Mouse (Mus musculus) heart, embryonic 16.5 days (tissue): ENCODE measurements around the gene Igfbpl1. TPM values are rescaled to one million over a fixed set of nuclear protein-coding genes. Genes with fewer than 3 reads are reported as not detected.

Source experiments
- ATAC-seq: fragments of 200-750 bp; cut with Nextera tagmentation; replicated peaks from 2 replicates; pipeline ENCODE4 v1.8.0; 2017; ENCODE audit warnings: moderate number of reproducible peaks; ENCODE audit not compliant: insufficient read depth, low FRiP score; ENCODE audit errors: extremely low read depth
- H3K27ac ChIP-seq: fragments of 300-500 bp; sonication (generic); 2 replicates; pipeline ENCODE4 v1.5.1; 2014; ENCODE audit warnings: mild to moderate bottlenecking, low read length, control low read depth, moderate library complexity
- H3K27me3 ChIP-seq: fragments of 300-500 bp; sonication (generic); 2 replicates; pipeline ENCODE4 v1.6.1; 2014; ENCODE audit warnings: low read length, mixed read lengths; ENCODE audit not compliant: control insufficient read depth, insufficient read depth
- H3K36me3 ChIP-seq: fragments of 300-500 bp; sonication (generic); 2 replicates; pipeline ENCODE4 v1.6.1; 2014; ENCODE audit not compliant: control insufficient read depth, insufficient read depth
- H3K4me1 ChIP-seq: fragments of 300-500 bp; sonication (generic); 2 replicates; pipeline ENCODE4 v1.6.1; 2014; ENCODE audit warnings: low read length, mixed read lengths; ENCODE audit not compliant: control insufficient read depth, insufficient read depth
- H3K4me2 ChIP-seq: fragments of 300-500 bp; sonication (generic); 2 replicates; pipeline ENCODE4 v1.6.1; 2014; ENCODE audit warnings: low read depth, mild to moderate bottlenecking, control low read depth, low read length
- H3K4me3 ChIP-seq: fragments of 300-500 bp; sonication (generic); 2 replicates; pipeline ENCODE4 v1.5.1; 2014; ENCODE audit warnings: mild to moderate bottlenecking, control low read depth, low read length
- H3K9ac ChIP-seq: fragments of 300-500 bp; sonication (generic); 2 replicates; pipeline ENCODE4 v1.6.1; 2014; ENCODE audit warnings: low read length, control low read depth
- H3K9me3 ChIP-seq: fragments of 300-500 bp; sonication (generic); replicated peaks from 2 replicates; pipeline ENCODE4 v1.6.1; 2016; ENCODE audit warnings: low read length; ENCODE audit not compliant: control insufficient read depth
- whole genome bisulfite sequencing: fragments of 180-500 bp; shearing (Covaris S2); extraction: QIAGEN DNeasy Blood & Tissue Kit; methylation state at CpG from one replicate; pipeline ENCODE4 v1.1.7; 2014; 5-methylcytosine and 5-hydroxymethylcytosine counted together
- polyA plus RNA-seq: library from polyadenylated mRNA; unstranded; fragments of >200 nt; fragmentation: Nextera tagmentation; extraction: Ambion mirVana; gene quantifications from 2 replicates; pipeline ENCODE4 v1.2.1, GENCODE M21; 2015

Igfbpl1 gene
- polyA plus RNA-seq: 1.5 TPM in 2 replicates

DNA sequence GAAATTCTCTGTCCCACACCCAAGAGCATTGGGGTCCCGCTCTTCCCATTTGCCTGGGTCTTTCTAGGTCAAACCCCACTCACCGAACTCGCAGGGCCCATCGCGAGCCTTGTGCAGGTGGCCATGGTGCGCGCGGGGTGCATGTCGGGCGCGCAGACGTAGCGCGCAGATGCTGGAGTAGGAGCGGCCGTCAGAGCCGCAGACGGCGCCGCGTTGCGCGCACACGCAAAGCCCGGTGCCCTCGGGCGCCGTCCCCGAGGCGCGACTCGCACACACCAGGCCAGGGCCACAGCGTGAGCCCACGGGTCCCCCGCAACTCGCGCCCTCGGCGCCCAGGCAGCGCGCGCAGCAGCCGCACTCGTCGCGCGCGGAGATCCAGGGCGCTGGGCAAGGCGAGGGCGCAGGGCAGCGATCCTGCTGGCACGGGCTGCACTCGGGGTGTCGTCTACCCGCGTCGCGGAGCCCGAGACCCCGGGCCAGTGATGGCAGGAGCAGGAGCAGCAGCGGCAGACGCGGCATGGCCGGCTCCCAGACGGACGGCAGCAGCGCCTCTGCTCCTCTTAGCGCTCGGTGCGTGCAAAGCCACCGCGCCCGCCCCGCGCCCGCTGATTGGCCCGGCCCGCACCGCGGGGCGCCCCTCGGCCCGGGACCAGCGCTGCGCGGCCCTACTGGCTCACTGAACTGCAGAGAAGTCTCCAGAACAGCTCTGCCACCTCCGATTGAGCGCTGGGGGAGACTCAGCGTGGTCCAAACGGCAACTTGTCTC, at the start of gene Igfbpl1:
Gene Igfbpl1 (minus strand): TSS at position 649 of the 766 bp plus-strand sequence.
- no peaks in the 10 kb centered on the region for H3K36me3 ChIP-seq
- ATAC-seq: peak; percentile 72; the same call in 1 of the 2 replicates
- peak within 1 kb of the TSS; percentile 59 for H3K4me3 ChIP-seq
- peak within 1 kb of the TSS; percentile 87 for H3K4me2 ChIP-seq
- H3K27me3 ChIP-seq: peaks cover 62% of the 10 kb centered on the region
- peak within 1 kb of the TSS; percentile 74 for H3K9ac ChIP-seq
- 1% methylated on average over 85 of the region's 91 CpGs for WGBS
- peaks cover 14% of the 10 kb centered on the region for H3K4me1 ChIP-seq
- no peaks in the 10 kb centered on the region for H3K9me3 ChIP-seq
- H3K27ac ChIP-seq: no peak within 1 kb of the TSS

- no peak overlapping the region for H3K27ac ChIP-seq
- H3K4me1 ChIP-seq: peaks cover 3% of the 10 kb centered on the region; the same call in 1 of the 2 replicates
- 65% methylated on average over 2 of the region's 2 CpGs for WGBS
- no peaks in the 10 kb centered on the region for H3K27me3 ChIP-seq
- ATAC-seq: no peak
- H3K36me3 ChIP-seq: no peaks in the 10 kb centered on the region
- H3K9me3 ChIP-seq: peaks cover 6% of the 10 kb centered on the region; the same call in 1 of the 2 replicates
- H3K4me3 ChIP-seq: 0 out of 2 replicates have a peak overlapping the region, but pooled peaks have one; percentile 7
- no peak overlapping the region for H3K9ac ChIP-seq
- no peak overlapping the region for H3K4me2 ChIP-seq
Observed at GRCm38 (mm10) chr4:45872147-45872546, 45.4 kb upstream of the Igfbpl1 start.

DNA sequence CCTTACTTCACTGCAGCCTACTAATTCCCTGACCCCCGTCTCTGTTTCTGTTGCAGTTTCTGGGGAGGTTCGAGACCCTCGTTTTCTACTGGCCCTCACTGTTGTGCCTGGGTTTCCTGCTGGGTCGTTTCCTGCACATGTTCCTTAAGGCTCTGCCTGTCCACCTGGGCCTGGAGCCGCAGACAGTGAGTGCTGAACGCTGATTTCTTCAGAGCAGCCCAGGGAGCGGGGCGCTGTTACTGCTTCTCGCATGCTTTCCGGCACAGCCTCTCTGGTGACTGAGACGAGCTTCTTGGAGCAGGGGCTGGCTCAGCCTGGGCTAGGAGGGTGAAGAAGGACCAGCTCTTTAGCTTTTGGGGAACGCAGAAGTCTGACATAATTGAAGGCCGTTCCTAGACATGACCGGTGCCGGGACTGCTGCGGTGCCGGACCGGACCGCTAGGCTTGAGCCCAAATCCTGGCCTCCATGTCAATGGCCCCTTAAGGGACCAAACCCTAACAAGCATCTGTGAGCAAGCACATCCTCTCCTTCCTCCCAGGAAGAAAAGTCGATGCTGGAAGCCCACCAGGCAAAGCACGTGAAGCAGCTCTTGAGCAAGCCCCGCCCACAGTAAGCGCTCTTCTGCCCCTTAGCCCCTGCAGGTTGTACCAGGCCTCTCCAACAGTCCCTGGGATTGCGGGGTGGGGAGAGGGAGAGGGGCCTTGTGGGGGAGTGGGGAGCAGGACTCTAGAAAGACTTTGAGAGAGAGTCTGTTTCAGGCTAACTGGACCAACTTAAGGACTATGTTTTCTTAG, 42.5 kb upstream of the Igfbpl1 start:
- Histone ChIP-seq H3K27me3 (no peaks in the 10 kb centered on the region), H3K9me3 (no peaks in the 10 kb centered on the region), H3K4me2 (peak overlapping the region; percentile 11; the same call in 1 of the 2 replicates), H3K4me1 (peaks cover 3% of the 10 kb centered on the region; the same call in 1 of the 2 replicates), H3K4me3 (no peak overlapping the region), H3K36me3 (no peaks in the 10 kb centered on the region), H3K9ac (no peak overlapping the region), H3K27ac (no peak overlapping the region)
- 26% methylated on average over 24 of the region's 24 CpGs for WGBS
- no peak for ATAC-seq

GRCm38 (mm10) chr4:45867416-45867815, 40.7 kb upstream of the Igfbpl1 start:
- ATAC-seq: no peak

GRCm38 (mm10) chr4:45861160-45861559, 34.4 kb upstream of the Igfbpl1 start:
- H3K9me3 ChIP-seq: peaks cover 5% of the 10 kb centered on the region

More at GRCm38 (mm10) chr4:45867416-45867815, 40.7 kb upstream of the Igfbpl1 start:
- Histone ChIP-seq H3K4me1 (peaks cover 3% of the 10 kb centered on the region; the same call in 1 of the 2 replicates), H3K9ac (no peak overlapping the region), H3K9me3 (no peaks in the 10 kb centered on the region), H3K4me2 (no peak overlapping the region), H3K27ac (no peak overlapping the region), H3K27me3 (no peaks in the 10 kb centered on the region), H3K36me3 (no peaks in the 10 kb centered on the region), H3K4me3 (no peak overlapping the region)
- 89% methylated on average over 8 of the region's 8 CpGs for WGBS

DNA sequence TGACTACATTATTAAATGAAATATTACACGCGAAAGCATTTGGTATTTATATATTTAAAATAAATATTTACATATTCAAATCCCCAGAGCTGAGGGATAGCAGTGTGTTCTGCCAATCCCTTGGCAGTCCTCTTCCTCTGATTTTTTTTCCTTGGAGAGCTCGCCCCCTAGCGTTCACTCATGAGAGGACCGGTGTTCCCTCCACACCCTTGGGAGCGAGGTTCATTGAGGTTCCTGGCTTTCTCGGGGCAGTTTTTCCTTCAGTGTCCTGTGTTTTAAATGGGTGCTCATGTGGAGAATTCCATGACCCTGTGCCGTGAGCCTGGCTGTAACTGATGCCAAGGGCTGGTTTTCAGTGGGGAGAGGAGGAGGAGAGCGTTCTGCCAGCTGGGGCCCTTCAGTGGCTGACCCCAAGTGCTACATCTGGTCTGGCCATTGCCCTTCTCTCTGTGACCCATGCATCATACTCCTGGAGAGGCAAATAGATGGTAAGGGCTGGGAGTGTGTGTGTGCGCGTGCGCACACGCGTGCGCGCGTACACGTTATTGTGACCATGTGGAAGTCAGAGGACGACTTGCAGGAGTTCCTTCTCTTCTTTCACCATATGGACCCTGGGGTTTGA, 29.2 kb upstream of the Igfbpl1 start:
- peaks cover 10% of the 10 kb centered on the region for H3K4me1 ChIP-seq
- no peak overlapping the region for H3K27ac ChIP-seq
- H3K36me3 ChIP-seq: no peaks in the 10 kb centered on the region
- H3K9me3 ChIP-seq: peaks cover 5% of the 10 kb centered on the region
- no peak for ATAC-seq
- no peak overlapping the region for H3K4me2 ChIP-seq
- no peak overlapping the region for H3K4me3 ChIP-seq
- whole genome bisulfite sequencing: 46% methylated on average over 19 of the region's 19 CpGs
- no peak overlapping the region for H3K9ac ChIP-seq
- H3K27me3 ChIP-seq: peaks cover 4% of the 10 kb centered on the region

More at GRCm38 (mm10) chr4:45861160-45861559, 34.4 kb upstream of the Igfbpl1 start:
- H3K27ac ChIP-seq: no peak overlapping the region
- H3K4me1 ChIP-seq: no peaks in the 10 kb centered on the region
- H3K4me2 ChIP-seq: no peak overlapping the region
- H3K9ac ChIP-seq: no peak overlapping the region
- no peak for ATAC-seq
- H3K36me3 ChIP-seq: no peaks in the 10 kb centered on the region
- no peak overlapping the region for H3K4me3 ChIP-seq
- peaks cover 2% of the 10 kb centered on the region for H3K27me3 ChIP-seq
- WGBS: 50% methylated on average over 5 of the region's 5 CpGs

DNA sequence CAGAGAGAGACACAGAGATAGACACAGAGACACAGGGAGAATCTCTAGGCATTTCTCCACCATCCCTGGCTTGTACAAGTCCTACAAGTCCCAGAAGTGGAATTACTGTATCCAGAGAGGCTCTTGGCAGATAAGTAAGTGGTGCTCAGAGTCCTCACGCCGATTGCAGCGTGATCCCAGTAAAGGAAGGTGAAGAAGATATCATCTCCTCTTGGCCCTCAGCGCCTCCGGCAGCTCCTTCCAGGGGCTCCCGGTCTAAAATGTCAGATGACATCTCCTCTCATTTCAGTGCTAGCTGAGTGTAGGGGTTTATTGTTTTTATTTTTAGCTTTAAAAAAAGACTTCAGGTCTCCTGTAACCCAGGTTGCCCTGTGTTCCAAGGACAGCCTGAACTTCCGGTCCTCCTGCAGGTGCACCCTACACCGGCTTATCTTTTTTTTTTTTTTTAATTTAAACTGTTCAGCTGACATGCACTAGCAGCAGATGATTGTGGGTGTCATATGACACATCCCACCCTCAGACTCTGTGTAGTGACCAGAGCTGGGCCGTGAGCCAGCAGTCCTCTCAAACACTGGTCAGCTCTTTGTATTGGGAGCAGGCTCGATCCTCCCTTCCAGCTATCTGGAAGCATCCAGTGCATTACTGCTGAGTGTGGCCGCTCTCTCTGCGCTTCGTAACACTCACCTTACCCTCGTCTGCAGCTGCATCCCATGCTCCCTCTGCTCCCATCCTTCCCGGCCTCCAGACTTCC, 26.9 kb upstream of the Igfbpl1 start:
- Histone ChIP-seq H3K27ac (no peak overlapping the region), H3K4me2 (no peak overlapping the region), H3K9me3 (no peaks in the 10 kb centered on the region), H3K4me1 (peaks cover 10% of the 10 kb centered on the region), H3K36me3 (no peaks in the 10 kb centered on the region), H3K9ac (0 out of 2 replicates have a peak overlapping the region, but pooled peaks have one; percentile 21), H3K27me3 (peaks cover 4% of the 10 kb centered on the region), H3K4me3 (no peak overlapping the region)
- WGBS: 32% methylated on average over 15 of the region's 15 CpGs
- 0 out of 2 replicates have a peak, but pooled peaks have one; percentile 10 for ATAC-seq

DNA sequence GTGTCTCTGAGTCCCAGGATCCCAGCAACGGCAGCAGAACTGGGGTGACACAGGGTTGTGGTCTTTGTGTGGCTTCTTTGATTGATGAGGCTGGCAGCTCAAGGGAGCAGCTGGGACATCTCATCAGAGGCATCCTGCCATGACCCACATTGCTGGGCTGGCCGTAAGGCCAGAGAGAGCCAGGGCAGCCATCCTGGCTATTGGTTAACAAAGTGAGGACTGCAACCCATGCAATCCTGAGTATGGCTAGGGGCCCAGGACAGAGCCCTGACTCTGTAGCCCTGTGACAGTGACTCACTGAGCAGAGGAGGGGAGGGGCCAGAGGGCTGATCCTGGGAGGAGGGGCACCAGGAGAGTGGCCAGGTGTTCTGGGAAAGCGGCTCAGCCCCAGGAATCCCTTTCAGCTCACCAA, 24.9 kb upstream of the Igfbpl1 start:
- ATAC-seq: no peak
- WGBS: 58% methylated on average over 3 of the region's 3 CpGs
- no peaks in the 10 kb centered on the region for H3K36me3 ChIP-seq
- no peaks in the 10 kb centered on the region for H3K9me3 ChIP-seq
- H3K9ac ChIP-seq: no peak overlapping the region
- H3K27me3 ChIP-seq: peaks cover 4% of the 10 kb centered on the region; the same call in 1 of the 2 replicates
- no peak overlapping the region for H3K4me2 ChIP-seq
- no peak overlapping the region for H3K27ac ChIP-seq
- H3K4me3 ChIP-seq: no peak overlapping the region
- H3K4me1 ChIP-seq: peaks cover 12% of the 10 kb centered on the region
